Mouse (Mus musculus) CH12.LX (cell line): ENCODE results near the gene Cmtm7.

ENCODE experiments used
- CTCF ChIP-seq, 2 experiments: IDR thresholded peaks in 1 of 2; conservative IDR thresholded peaks in 1 of 2; 2 replicates each; pipeline ENCODE4 v1.5.1; 2011 to 2012; ENCODE audit warnings: low read depth in 2 of 2, low read length in 2 of 2, improper control_type of control experiment in 1 of 2, inconsistent platforms in 1 of 2, mild to moderate bottlenecking in 1 of 2, moderate library complexity in 1 of 2
- EP300 ChIP-seq: IDR thresholded peaks from 2 replicates; pipeline ENCODE4 v1.6.1; 2011; ENCODE audit warnings: low read length, improper control_type of control experiment
- POLR2A ChIP-seq: IDR thresholded peaks from 2 replicates; pipeline ENCODE4 v1.6.1; 2011; ENCODE audit warnings: low read depth, mild to moderate bottlenecking, improper control_type of control experiment, low read length

DNA sequence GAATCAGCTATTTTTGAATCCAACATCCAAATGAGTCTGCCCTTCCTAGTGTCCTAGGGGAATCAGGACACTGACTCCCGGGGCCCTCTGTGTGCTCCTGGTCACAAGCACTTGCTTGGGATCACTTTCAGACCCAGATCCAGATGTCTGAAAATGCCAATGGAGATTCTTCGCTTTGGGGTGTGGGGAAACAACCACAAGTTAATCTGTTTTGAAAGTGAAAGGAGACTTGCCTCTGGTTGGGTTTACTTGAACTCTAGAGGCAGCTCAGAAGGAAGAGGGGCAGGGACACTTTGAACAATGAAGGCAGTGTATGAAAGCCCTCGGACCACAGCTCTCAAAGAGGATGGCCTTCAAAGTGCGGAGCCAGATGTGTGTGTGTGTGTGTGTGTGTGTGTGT, 12.8 kb upstream of the Cmtm7 start:
- TF ChIP-seq EP300, result no peak
- no peak for TF ChIP-seq POLR2A
- no peak for TF ChIP-seq CTCF (conservative IDR thresholded peaks at IDR 0.05 in 1 of 2, IDR thresholded peaks at IDR 0.05 in 1 of 2; ENCODE audit: low read depth in 2 of 2, low read length in 2 of 2)
